Mouse (Mus musculus): ENCODE results near the gene Nfam1. TPM values are rescaled to one million over a fixed set of nuclear protein-coding genes. Genes with fewer than 3 reads are reported as not detected.

Nfam1 gene
- polyA plus RNA-seq, 1 experiment from 2014 or later = 1.2 TPM

- WGBS = 46% methylated on average over 9 of the region's 9 CpGs
- Histone ChIP-seq H3K4me2 (replicated peaks; ENCODE audit: low read depth) (peak overlapping the region; percentile 33; the same call in 1 of the 2 replicates), H3K27me3 (replicated peaks; ENCODE audit: control insufficient read depth, insufficient read depth, low read length) (peaks cover 8% of the 10 kb centered on the region), H3K4me1 (replicated peaks; ENCODE audit: control insufficient read depth, insufficient read depth, low read length) (no peaks in the 10 kb centered on the region; the same call in 1 of the 2 replicates), H3K36me3 (ENCODE audit: control insufficient read depth, insufficient read depth) (no peaks in the 10 kb centered on the region), H3K27ac (ENCODE audit: low read depth, low read length) (no peak overlapping the region), H3K9me3 (ENCODE audit: control insufficient read depth) (no peaks in the 10 kb centered on the region), H3K9ac (ENCODE audit: low read depth, low read length) (no peak overlapping the region), H3K4me3 (ENCODE audit: low read depth, low read length) (no peak overlapping the region)
- no peak for TF ChIP-seq CTCF (IDR thresholded peaks at IDR 0.05; ENCODE audit: low read depth)
- no peak for ATAC-seq
These were observed 49.6 kb downstream of the Nfam1 start for GRCm38 (mm10) chr15:82983416-82984026.

DNA sequence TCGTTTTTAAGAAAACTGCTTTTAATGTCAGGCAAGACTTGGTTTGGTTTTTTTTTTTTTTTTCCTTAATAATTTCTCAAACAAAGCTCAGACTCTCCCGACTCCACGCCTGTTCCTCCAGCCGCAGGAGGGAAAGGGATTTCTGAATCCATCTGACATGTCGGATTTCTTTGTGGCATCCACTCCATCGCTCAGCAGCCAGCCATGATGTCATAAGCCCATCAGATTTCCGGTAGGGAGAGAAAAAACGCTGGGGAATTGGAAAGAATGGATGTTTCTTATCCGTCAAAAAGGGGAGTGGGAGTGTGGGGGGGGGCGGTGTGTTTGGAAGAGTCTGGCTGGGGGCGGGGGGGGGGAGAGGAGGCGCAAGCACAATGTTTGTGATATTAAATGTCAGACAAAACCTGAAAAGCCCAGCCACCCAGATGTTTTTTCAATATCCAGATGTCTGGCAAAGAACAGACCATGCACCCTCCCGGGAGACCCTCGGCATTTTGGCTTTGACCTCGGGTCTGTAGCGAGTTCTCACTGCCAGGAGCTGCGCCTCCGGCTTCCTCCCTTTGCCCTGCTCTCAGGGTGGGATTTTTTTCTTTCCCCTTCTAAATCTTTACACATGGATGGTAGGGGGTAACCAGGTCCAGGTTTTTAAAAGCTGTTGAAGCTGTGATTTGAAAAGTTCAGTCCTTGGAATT lies 50.2 kb downstream of the Nfam1 start:
- Histone ChIP-seq H3K9me3 (ENCODE audit: control insufficient read depth) (no peaks in the 10 kb centered on the region), H3K9ac (ENCODE audit: low read depth, low read length) (no peak overlapping the region), H3K4me3 (ENCODE audit: low read depth, low read length) (no peak overlapping the region), H3K4me1 (replicated peaks; ENCODE audit: control insufficient read depth, insufficient read depth, low read length) (no peaks in the 10 kb centered on the region; the same call in 1 of the 2 replicates), H3K27me3 (replicated peaks; ENCODE audit: control insufficient read depth, insufficient read depth, low read length) (peaks cover 6% of the 10 kb centered on the region), H3K36me3 (ENCODE audit: control insufficient read depth, insufficient read depth) (no peaks in the 10 kb centered on the region), H3K4me2 (replicated peaks; ENCODE audit: low read depth) (peak overlapping the region; percentile 33), H3K27ac (ENCODE audit: low read depth, low read length) (no peak overlapping the region)
- TF ChIP-seq CTCF (IDR thresholded peaks at IDR 0.05; ENCODE audit: low read depth) = no peak
- WGBS = 29% methylated on average over 18 of the region's 18 CpGs
- no peak for ATAC-seq

DNA sequence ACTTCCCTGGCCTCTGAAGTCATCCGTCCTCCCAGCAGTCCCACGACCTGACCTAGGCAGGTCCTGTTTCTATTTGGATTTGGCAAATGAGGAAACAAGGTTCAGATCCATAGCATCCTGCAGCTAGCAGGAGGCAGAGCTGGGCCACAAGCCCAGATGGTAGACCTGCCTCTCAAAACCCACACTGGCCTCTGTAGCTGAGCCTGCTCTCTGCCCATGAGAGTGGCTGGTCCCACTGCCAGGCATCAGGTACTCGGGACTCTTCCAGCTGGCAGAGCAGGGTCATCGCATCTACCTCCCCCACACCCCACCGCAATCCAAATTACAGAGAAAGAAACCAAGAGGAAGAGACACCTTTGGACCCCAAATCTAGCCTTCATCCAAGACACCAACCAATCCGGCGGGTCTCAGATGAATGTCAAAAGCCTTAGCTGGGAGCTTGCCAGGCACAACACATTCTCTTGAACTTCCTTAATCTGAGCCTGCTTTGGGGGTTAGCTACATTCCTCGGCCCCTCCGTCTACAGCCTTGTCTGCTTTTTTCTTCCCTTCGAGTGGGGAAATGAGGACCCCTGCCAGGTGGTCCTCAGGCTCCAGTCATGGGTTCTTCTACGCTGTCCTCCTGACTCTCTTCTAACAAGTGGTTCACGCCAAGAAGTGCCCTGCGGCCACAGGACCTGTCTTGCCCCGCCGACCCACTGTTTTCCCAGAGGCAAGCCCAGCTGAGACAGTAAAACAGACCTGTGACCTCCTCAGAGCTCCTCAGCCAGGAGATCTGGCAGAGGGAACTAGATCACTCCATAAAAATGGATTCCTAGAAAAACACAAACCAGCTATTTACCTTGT lies 51.2 kb downstream of the Nfam1 start:
- no peak overlapping the region for H3K4me2 ChIP-seq (replicated peaks; ENCODE audit: low read depth)
- no peaks in the 10 kb centered on the region for H3K36me3 ChIP-seq (ENCODE audit: control insufficient read depth, insufficient read depth)
- no peaks in the 10 kb centered on the region for H3K9me3 ChIP-seq (ENCODE audit: control insufficient read depth)
- H3K27ac ChIP-seq (ENCODE audit: low read depth, low read length) = no peak overlapping the region
- no peak overlapping the region for H3K4me3 ChIP-seq (ENCODE audit: low read depth, low read length)
- H3K9ac ChIP-seq (ENCODE audit: low read depth, low read length) = no peak overlapping the region
- H3K4me1 ChIP-seq (replicated peaks; ENCODE audit: control insufficient read depth, insufficient read depth, low read length) = no peaks in the 10 kb centered on the region
- ATAC-seq = no peak
- 52% methylated on average over 15 of the region's 15 CpGs for WGBS
- peaks cover 6% of the 10 kb centered on the region for H3K27me3 ChIP-seq (replicated peaks; ENCODE audit: control insufficient read depth, insufficient read depth, low read length)
- TF ChIP-seq CTCF (IDR thresholded peaks at IDR 0.05; ENCODE audit: low read depth) = no peak

DNA sequence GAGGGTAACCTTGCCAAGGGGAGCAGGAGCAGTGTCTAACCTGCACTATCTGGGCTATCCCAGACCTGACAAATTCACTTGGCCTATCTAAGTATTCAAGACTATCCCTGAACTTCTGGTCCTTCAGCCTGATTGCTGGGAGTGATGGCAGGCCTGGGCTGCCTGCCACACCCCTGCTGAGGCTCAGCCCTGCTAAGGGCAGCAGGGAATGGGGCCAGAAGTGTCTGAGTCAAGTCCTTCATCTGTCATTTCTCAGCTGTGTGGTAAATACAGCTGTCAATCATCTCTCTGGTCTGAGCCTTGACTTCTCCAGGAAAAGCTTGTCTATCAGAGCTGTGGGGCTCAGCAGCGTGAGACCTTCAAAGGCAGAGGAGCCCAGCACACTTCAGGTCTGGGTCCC lies 53.6 kb downstream of the Nfam1 start:
- 81% methylated on average over 1 of the region's 1 CpGs for WGBS
- Histone ChIP-seq H3K36me3 (ENCODE audit: control insufficient read depth, insufficient read depth) (no peaks in the 10 kb centered on the region), H3K4me1 (replicated peaks; ENCODE audit: control insufficient read depth, insufficient read depth, low read length) (no peaks in the 10 kb centered on the region), H3K27ac (ENCODE audit: low read depth, low read length) (no peak overlapping the region), H3K4me3 (ENCODE audit: low read depth, low read length) (no peak overlapping the region), H3K9me3 (ENCODE audit: control insufficient read depth) (no peaks in the 10 kb centered on the region), H3K27me3 (replicated peaks; ENCODE audit: control insufficient read depth, insufficient read depth, low read length) (peaks cover 2% of the 10 kb centered on the region), H3K4me2 (replicated peaks; ENCODE audit: low read depth) (no peak overlapping the region), H3K9ac (ENCODE audit: low read depth, low read length) (no peak overlapping the region)
- TF ChIP-seq CTCF (IDR thresholded peaks at IDR 0.05; ENCODE audit: low read depth) = no peak
- ATAC-seq = no peak

DNA sequence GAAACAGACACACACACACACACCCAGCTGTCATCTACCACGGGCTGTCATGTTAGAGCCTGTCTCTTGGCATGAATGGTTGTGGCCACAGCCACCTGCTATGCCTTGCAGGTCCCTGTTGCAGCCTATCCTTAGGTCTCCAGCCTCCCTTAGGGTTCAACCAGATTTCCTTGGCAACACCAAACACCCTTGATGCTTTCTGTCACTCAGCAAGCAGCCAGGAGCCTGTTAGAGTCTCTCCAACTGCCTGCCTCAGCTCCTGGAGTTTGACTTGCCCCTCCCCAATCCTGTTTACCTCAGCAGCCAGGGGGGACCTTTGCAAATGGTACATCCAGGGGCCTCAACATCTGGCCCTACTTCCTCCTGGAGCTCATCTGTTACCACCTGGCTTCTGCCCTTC lies 58.6 kb downstream of the Nfam1 start:
- Histone ChIP-seq H3K4me2 (replicated peaks; ENCODE audit: low read depth) (no peak overlapping the region), H3K9me3 (ENCODE audit: control insufficient read depth) (no peaks in the 10 kb centered on the region), H3K4me3 (ENCODE audit: low read depth, low read length) (no peak overlapping the region), H3K36me3 (ENCODE audit: control insufficient read depth, insufficient read depth) (no peaks in the 10 kb centered on the region), H3K27me3 (replicated peaks; ENCODE audit: control insufficient read depth, insufficient read depth, low read length) (no peaks in the 10 kb centered on the region), H3K27ac (ENCODE audit: low read depth, low read length) (no peak overlapping the region), H3K4me1 (replicated peaks; ENCODE audit: control insufficient read depth, insufficient read depth, low read length) (no peaks in the 10 kb centered on the region), H3K9ac (ENCODE audit: low read depth, low read length) (no peak overlapping the region)
- no peak for TF ChIP-seq CTCF (IDR thresholded peaks at IDR 0.05; ENCODE audit: low read depth)
- 85% methylated on average over 1 of the region's 1 CpGs for WGBS
- ATAC-seq = no peak

DNA sequence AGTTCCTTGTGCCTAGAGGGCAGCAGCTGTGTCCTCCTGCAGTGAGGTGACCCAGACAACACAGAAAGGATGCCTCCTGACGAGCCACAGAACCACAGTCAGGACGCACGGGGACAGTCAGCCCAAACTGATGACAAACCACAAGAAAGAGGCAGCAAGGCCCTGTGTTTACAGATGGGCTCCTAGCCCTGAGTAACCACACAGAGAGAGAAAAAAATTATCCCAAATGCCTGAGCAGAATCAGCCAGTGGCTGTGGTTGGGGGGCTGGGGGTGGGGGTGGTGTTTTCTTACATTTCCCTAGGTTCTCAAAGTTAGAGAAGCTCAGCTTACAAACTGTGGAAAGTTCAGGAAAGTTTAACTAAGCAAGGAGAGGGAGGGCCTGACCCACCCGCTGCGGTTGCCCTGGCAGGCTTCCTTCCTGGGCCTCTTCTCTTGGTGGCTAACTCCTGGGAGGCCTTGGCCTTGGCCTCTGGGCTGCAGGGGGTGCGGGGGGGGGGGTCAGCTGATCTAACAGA lies 63.8 kb downstream of the Nfam1 start:
- H3K36me3 ChIP-seq (ENCODE audit: control insufficient read depth, insufficient read depth) = no peaks in the 10 kb centered on the region
- no peak overlapping the region for H3K27ac ChIP-seq (ENCODE audit: low read depth, low read length)
- 45% methylated on average over 6 of the region's 6 CpGs for WGBS
- no peaks in the 10 kb centered on the region for H3K4me1 ChIP-seq (replicated peaks; ENCODE audit: control insufficient read depth, insufficient read depth, low read length)
- H3K27me3 ChIP-seq (replicated peaks; ENCODE audit: control insufficient read depth, insufficient read depth, low read length) = peaks cover 6% of the 10 kb centered on the region; the same call in 1 of the 2 replicates
- no peak overlapping the region for H3K4me2 ChIP-seq (replicated peaks; ENCODE audit: low read depth)
- no peak overlapping the region for H3K4me3 ChIP-seq (ENCODE audit: low read depth, low read length)
- ATAC-seq = no peak
- H3K9ac ChIP-seq (ENCODE audit: low read depth, low read length) = no peak overlapping the region
- TF ChIP-seq CTCF (IDR thresholded peaks at IDR 0.05; ENCODE audit: low read depth) = no peak
- H3K9me3 ChIP-seq (ENCODE audit: control insufficient read depth) = no peaks in the 10 kb centered on the region

Measured in intestine, postnatal 0 days (tissue).